Mouse (Mus musculus) MEL (cell line): ENCODE results near the gene Rcan1. TPM values are rescaled to one million over a fixed set of nuclear protein-coding genes. Genes with fewer than 3 reads are reported as not detected.

Experiments
- DNase-seq: peaks from one replicate; pipeline ENCODE4 v3.0.0; 2011; ENCODE audit warnings: low read depth, low spot score
- H3K27ac ChIP-seq: 2 replicates; pipeline ENCODE4 v1.5.1; 2012; ENCODE audit warnings: low read depth, mild to moderate bottlenecking, control low read depth, low read length, moderate library complexity; ENCODE audit not compliant: control insufficient read depth
- H3K27me3 ChIP-seq, 2 experiments: fragments of 150-350 bp in 1 of 2; sonication (generic) in 1 of 2; 2 replicates each; pipeline ENCODE4 v1.6.1; 2012; ENCODE audit warnings: low read length in 2 of 2, mild to moderate bottlenecking in 2 of 2, improper control_type of control experiment in 1 of 2, moderate library complexity in 1 of 2; ENCODE audit not compliant: insufficient read depth in 2 of 2, control insufficient read depth in 1 of 2
- H3K36me3 ChIP-seq, 2 experiments: 2 replicates each; pipeline ENCODE4 v1.6.1; 2012 to 2014; ENCODE audit warnings: low read length in 2 of 2, improper control_type of control experiment in 1 of 2, inconsistent platforms in 1 of 2, mild to moderate bottlenecking in 1 of 2; ENCODE audit not compliant: insufficient read depth in 2 of 2, control insufficient read depth in 1 of 2
- H3K4me1 ChIP-seq, 2 experiments: fragments of 150-350 bp in 1 of 2; sonication (generic) in 1 of 2; 2 replicates each; pipeline ENCODE4 v1.6.1; 2012; ENCODE audit warnings: low read length in 2 of 2, improper control_type of control experiment in 1 of 2, mild to moderate bottlenecking in 1 of 2; ENCODE audit not compliant: insufficient read depth in 2 of 2, control insufficient read depth in 1 of 2
- H3K4me3 ChIP-seq, 2 experiments: fragments of 150-350 bp in 1 of 2; sonication (generic) in 1 of 2; 2 replicates each; pipeline ENCODE4 v1.5.1; 2012; ENCODE audit warnings: low read depth in 2 of 2, low read length in 2 of 2, mild to moderate bottlenecking in 2 of 2, moderate library complexity in 2 of 2, control low read depth in 1 of 2, improper control_type of control experiment in 1 of 2; ENCODE audit not compliant: control insufficient read depth in 1 of 2, insufficient read depth in 1 of 2
- H3K79me2 ChIP-seq: 2 replicates; pipeline ENCODE4 v1.6.1; 2012; ENCODE audit warnings: mild to moderate bottlenecking, low read length, moderate library complexity; ENCODE audit not compliant: control insufficient read depth, poor library complexity, insufficient read depth
- H3K9ac ChIP-seq: 2 replicates; pipeline ENCODE4 v1.6.1; 2012; ENCODE audit warnings: low read depth, mild to moderate bottlenecking, control low read depth, low read length, moderate library complexity; ENCODE audit not compliant: control insufficient read depth, poor library complexity, severe bottlenecking
- H3K9me3 ChIP-seq: fragments of 150-350 bp; sonication (generic); replicated peaks from 2 replicates; pipeline ENCODE4 v1.6.1; 2012; ENCODE audit warnings: mild to moderate bottlenecking, low read length, improper control_type of control experiment, moderate library complexity; ENCODE audit not compliant: insufficient read depth
- BHLHE40 ChIP-seq: IDR thresholded peaks from 2 replicates; pipeline ENCODE4 v1.6.1; 2012; ENCODE audit warnings: low read depth, mild to moderate bottlenecking, inconsistent platforms, low read length, improper control_type of control experiment, borderline replicate concordance
- ELF1 ChIP-seq: IDR thresholded peaks from 2 replicates; pipeline ENCODE4 v1.6.1; 2014; ENCODE audit warnings: low read depth, mild to moderate bottlenecking, inconsistent platforms, low read length, improper control_type of control experiment, moderate library complexity
- ETS1 ChIP-seq: IDR thresholded peaks from 2 replicates; pipeline ENCODE4 v1.6.1; 2012; ENCODE audit warnings: low read depth, mild to moderate bottlenecking, inconsistent platforms, low read length, improper control_type of control experiment, moderate library complexity
- GATA1 ChIP-seq: IDR thresholded peaks from 2 replicates; pipeline ENCODE4 v1.6.1; 2011; ENCODE audit warnings: low read depth, low read length, improper control_type of control experiment
- HCFC1 ChIP-seq: IDR thresholded peaks from 2 replicates; pipeline ENCODE4 v1.6.1; 2012; ENCODE audit warnings: low read depth, mild to moderate bottlenecking, inconsistent platforms, low read length, improper control_type of control experiment, moderate library complexity
- JUND ChIP-seq: IDR thresholded peaks from 2 replicates; pipeline ENCODE4 v1.6.1; 2011; ENCODE audit warnings: low read depth, mild to moderate bottlenecking, improper control_type of control experiment, low read length
- KAT2A ChIP-seq: conservative IDR thresholded peaks from 2 replicates; pipeline ENCODE4 v1.6.1; 2012; ENCODE audit warnings: low read depth, low read length, improper control_type of control experiment, inconsistent platforms
- MEF2A ChIP-seq: IDR thresholded peaks from 2 replicates; pipeline ENCODE4 v1.6.1; 2014; ENCODE audit warnings: low read depth, mild to moderate bottlenecking, inconsistent platforms, low read length, improper control_type of control experiment; ENCODE audit not compliant: poor library complexity, insufficient replicate concordance, severe bottlenecking; ENCODE audit errors: extremely low read depth
- MYB ChIP-seq: IDR thresholded peaks from 2 replicates; pipeline ENCODE4 v1.6.1; 2011; ENCODE audit warnings: mild to moderate bottlenecking, low read depth, low read length, improper control_type of control experiment
- NELFE ChIP-seq: IDR thresholded peaks from 2 replicates; pipeline ENCODE4 v1.6.1; 2011; ENCODE audit warnings: low read depth, low read length, improper control_type of control experiment
- NRF1 ChIP-seq: IDR thresholded peaks from 2 replicates; pipeline ENCODE4 v1.6.1; 2014; ENCODE audit warnings: low read depth, mild to moderate bottlenecking, inconsistent platforms, low read length, improper control_type of control experiment, moderate library complexity; ENCODE audit not compliant: poor library complexity, insufficient read depth, severe bottlenecking
- POLR2A ChIP-seq, 2 experiments: IDR thresholded peaks; 2 replicates each; pipeline ENCODE4 v1.6.1; 2011 to 2012; ENCODE audit warnings: low read length in 2 of 2, mild to moderate bottlenecking in 2 of 2, control low read depth in 1 of 2, improper control_type of control experiment in 1 of 2, low read depth in 1 of 2, moderate library complexity in 1 of 2; ENCODE audit not compliant: control insufficient read depth in 1 of 2, insufficient read depth in 1 of 2, poor library complexity in 1 of 2
- RAD21 ChIP-seq: IDR thresholded peaks from 2 replicates; pipeline ENCODE4 v1.6.1; 2011; ENCODE audit warnings: mild to moderate bottlenecking, low read depth, low read length, improper control_type of control experiment
- SMC3 ChIP-seq: IDR thresholded peaks from 2 replicates; pipeline ENCODE4 v1.6.1; 2011; ENCODE audit warnings: low read depth, low read length, improper control_type of control experiment
- TCF12 ChIP-seq: IDR thresholded peaks from 2 replicates; pipeline ENCODE4 v1.6.1; 2014; ENCODE audit warnings: low read depth, mild to moderate bottlenecking, inconsistent platforms, low read length, improper control_type of control experiment, moderate library complexity
- USF1 ChIP-seq: IDR thresholded peaks from 2 replicates; pipeline ENCODE4 v1.6.1; 2014; ENCODE audit warnings: low read depth, mild to moderate bottlenecking, inconsistent platforms, low read length, improper control_type of control experiment, moderate library complexity
- USF2 ChIP-seq, 2 experiments: IDR thresholded peaks; 2 replicates each; pipeline ENCODE4 v1.6.1; 2011 to 2012; ENCODE audit warnings: improper control_type of control experiment in 2 of 2, low read length in 2 of 2, borderline replicate concordance in 1 of 2, inconsistent platforms in 1 of 2, low read depth in 1 of 2, mild to moderate bottlenecking in 1 of 2; ENCODE audit not compliant: insufficient read depth in 1 of 2
- ZC3H11A ChIP-seq: IDR thresholded peaks from 2 replicates; pipeline ENCODE4 v1.6.1; 2012; ENCODE audit warnings: low read depth, mild to moderate bottlenecking, inconsistent platforms, low read length, improper control_type of control experiment
- ZKSCAN1 ChIP-seq: IDR thresholded peaks from 2 replicates; pipeline ENCODE4 v1.6.1; 2012; ENCODE audit warnings: low read depth, mild to moderate bottlenecking, inconsistent platforms, low read length, improper control_type of control experiment, moderate library complexity
- ZMIZ1 ChIP-seq: IDR thresholded peaks from 2 replicates; pipeline ENCODE4 v1.6.1; 2012; ENCODE audit warnings: low read depth, mild to moderate bottlenecking, inconsistent platforms, low read length, improper control_type of control experiment, moderate library complexity
- polyA plus RNA-seq, 2 experiments: library from polyadenylated mRNA; stranded (reverse) in 1 of 2; unstranded in 1 of 2; fragments of >175 nt in 1 of 2; fragments of >200 nt in 1 of 2; gene quantifications; 2 replicates each; pipeline versions ENCODE4 v1.2.1 to v1.2.4; 2012; ENCODE audit warnings: low replicate concordance in 2 of 2, low read depth in 1 of 2; ENCODE audit not compliant: insufficient read length in 2 of 2, insufficient read depth in 1 of 2, missing spikeins in 1 of 2
- total RNA-seq: library from RNA; depleted of rRNA; stranded (reverse); fragments of 300-350 nt; gene quantifications from 2 replicates; pipeline ENCODE4 v1.2.3, GENCODE M21; 2012

Gene Rcan1
- total and polyA plus RNA-seq, 3 experiments, result 9.5 to 14.6 TPM; not detected in 1

- H3K4me1 ChIP-seq, result peaks cover 0 to 14% of the 10 kb centered on the region in 2 experiments; a peak in 2 of 4 replicates
- H3K9me3 ChIP-seq, result no peaks in the 10 kb centered on the region
- peaks cover 0 to 3% of the 10 kb centered on the region in 2 experiments; a peak in 2 of 4 replicates for H3K36me3 ChIP-seq
- no peaks in the 10 kb centered on the region; a peak in 1 of 4 replicates for H3K27me3 ChIP-seq
- H3K79me2 ChIP-seq, result no peaks in the 10 kb centered on the region
- H3K4me3 ChIP-seq, result no peak overlapping the region
- H3K9ac ChIP-seq, result no peak overlapping the region
- DNase-seq, result no peak
- no peak overlapping the region for H3K27ac ChIP-seq
- TF ChIP-seq MYB (no peak), HCFC1 (no peak), ETS1 (no peak), KAT2A (no peak), ZC3H11A (no peak), ELF1 (no peak), TCF12 (no peak), POLR2A (IDR thresholded peaks at IDR 0.05; ENCODE audit: control insufficient read depth in 1 of 2, insufficient read depth in 1 of 2, low read depth in 1 of 2, low read length in 2 of 2, poor library complexity in 1 of 2) (no peak)
Measured at GRCm38 (mm10) chr16:92487086-92487485, 16.4 kb upstream of the Rcan1 start.

- no peaks in the 10 kb centered on the region for H3K9me3 ChIP-seq
- H3K36me3 ChIP-seq, result peaks cover 0 to 7% of the 10 kb centered on the region in 2 experiments; a peak in 2 of 4 replicates
- H3K4me3 ChIP-seq, result no peak within 1 kb of the TSS
- H3K27me3 ChIP-seq, result no peaks in the 10 kb centered on the region; a peak in 1 of 4 replicates
- H3K9ac ChIP-seq, result no peak within 1 kb of the TSS
- H3K4me1 ChIP-seq, result peaks cover 0 to 18% of the 10 kb centered on the region in 2 experiments; a peak in 2 of 4 replicates
- no peak within 1 kb of the TSS for H3K27ac ChIP-seq
- no peak for DNase-seq
- no peak for TF ChIP-seq NELFE
- TF ChIP-seq ZMIZ1, result no peak
- no peak for TF ChIP-seq BHLHE40
- no peak for TF ChIP-seq GATA1
- no peak for TF ChIP-seq ELF1
- no peak for TF ChIP-seq SMC3
- TF ChIP-seq NRF1, result no peak
- no peak for TF ChIP-seq ZKSCAN1
- no peak for TF ChIP-seq USF1
- TF ChIP-seq MEF2A, result no peak
- TF ChIP-seq USF2 (IDR thresholded peaks at IDR 0.05; ENCODE audit: borderline replicate concordance in 1 of 2, insufficient read depth in 1 of 2, low read depth in 1 of 2, low read length in 2 of 2), result no peak
- no peak for TF ChIP-seq JUND
- TF ChIP-seq RAD21, result no peak
- H3K79me2 ChIP-seq, result no peaks in the 10 kb centered on the region
Measured at GRCm38 (mm10) chr16:92485436-92485835, 14.8 kb upstream of the Rcan1 start, which contains the start of gene Clic6. Gene Clic6, plus strand, starts transcription at chr16:92485736.
